Mouse (Mus musculus): ENCODE data around the gene Ccdc107.

DNA sequence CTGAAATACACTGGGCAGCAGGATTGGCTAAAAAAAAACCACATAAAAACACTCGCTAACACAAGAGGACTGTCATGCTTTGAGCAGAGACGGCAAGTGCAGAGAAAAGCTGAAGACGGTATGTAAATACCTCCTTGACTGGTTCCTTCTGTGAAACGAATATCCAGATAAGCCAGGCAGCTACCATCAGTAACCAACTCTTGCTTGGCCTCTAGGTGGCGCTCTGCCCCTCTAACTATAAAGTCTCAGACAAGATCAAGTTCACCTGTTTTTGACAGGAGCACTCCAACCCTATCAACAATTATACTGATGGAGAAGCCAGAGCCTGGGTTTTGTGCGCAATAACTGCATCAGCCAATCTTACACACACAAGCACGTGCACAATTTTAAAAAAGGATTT is 37.9 kb downstream of the Ccdc107 start:
- TF ChIP-seq CTCF (IDR thresholded peaks at IDR 0.05; ENCODE audit: extremely low read depth, insufficient read depth, insufficient read length, insufficient replicate concordance): peak; percentile 74; the same call in 1 of the 2 replicates
- TF ChIP-seq POLR2A (IDR thresholded peaks at IDR 0.05; ENCODE audit: low read depth, low read length): no peak
